Comparison of ENCODE assay signal across 9 mouse cellular contexts in the genomic region with DNA sequence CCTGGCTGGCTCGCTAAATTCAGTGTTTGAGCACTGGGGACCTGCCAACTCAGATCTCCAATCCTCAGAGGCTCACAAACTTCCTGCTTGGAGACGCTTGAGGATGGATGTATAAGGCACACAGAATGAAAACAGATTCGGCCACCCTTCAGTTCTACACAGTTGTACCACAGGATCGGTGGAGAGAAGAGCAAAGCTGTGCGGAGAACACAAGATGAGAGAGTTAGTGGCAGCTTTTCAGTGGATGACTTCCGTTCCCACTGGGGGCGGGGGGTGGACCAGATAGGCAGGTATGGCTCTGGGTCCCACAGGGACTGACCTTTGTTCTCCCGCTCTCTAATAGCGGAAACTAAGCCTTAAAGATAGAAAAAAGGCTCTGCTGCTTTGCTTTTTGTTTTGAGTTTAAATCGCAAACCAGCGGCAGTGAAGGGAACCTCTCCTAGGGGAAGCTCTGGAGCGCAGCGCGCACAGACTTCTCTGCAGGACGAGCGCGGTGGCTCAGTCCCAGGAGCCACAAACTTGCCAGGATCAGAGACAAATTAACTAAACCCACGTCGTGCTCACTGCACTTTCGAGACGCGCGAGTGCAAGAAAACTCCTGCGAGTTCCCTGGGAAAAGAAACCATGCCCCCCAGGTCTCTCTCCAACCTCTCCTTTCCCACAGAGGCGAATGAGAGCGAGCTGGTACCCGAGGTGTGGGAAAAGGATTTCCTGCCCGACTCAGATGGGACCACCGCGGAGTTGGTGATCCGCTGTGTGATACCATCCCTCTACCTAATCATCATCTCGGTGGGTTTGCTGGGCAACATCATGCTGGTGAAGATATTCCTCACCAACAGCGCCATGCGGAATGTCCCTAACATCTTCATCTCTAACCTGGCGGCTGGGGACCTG. TPM values are rescaled to one million over a fixed set of nuclear protein-coding genes. Genes with fewer than 3 reads are reported as not detected.
DNase-seq lines count a peak whose midpoint lies in the region; ATAC-seq lines count a peak whose summit lies in the region.
"Had no signal": no experiment of that assay in that cellular context is flagged by ENCODE, and none has a peak within 500 bp of the region (broad histone marks: within the 10 kb centered on the region; RNA-seq: fewer than 3 reads in every experiment).

No protein-coding gene starts in this region.

- H3K27me3 ChIP-seq in hindbrain, embryonic 16.5 days (replicated peaks; ENCODE audit: control insufficient read depth, insufficient read depth, low read length), result no peaks in the 10 kb centered on the region
- H3K27me3 ChIP-seq in midbrain, embryonic 16.5 days (ENCODE audit: control insufficient read depth, insufficient read depth, low read depth, low read length), result no peaks in the 10 kb centered on the region; the same call in 1 of the 2 replicates

- WGBS in hindbrain, embryonic 16.5 days, result 1% methylated on average over 35 of the region's 35 CpGs
- 1% methylated on average over 35 of the region's 35 CpGs for WGBS in midbrain, embryonic 16.5 days

- peak overlapping the region; percentile 35 for H3K9ac ChIP-seq in hindbrain, embryonic 16.5 days (ENCODE audit: low read depth, low read length)
- peak overlapping the region; percentile 55 for H3K9ac ChIP-seq in midbrain, embryonic 16.5 days (ENCODE audit: low read depth, low read length)

- DNase-seq in kidney, postnatal 4 days, result peak; percentile 3 to 11
- no peak for DNase-seq in kidney, postnatal 36 days
- DNase-seq in embryo, embryonic 11 days, result peak; percentile 58
- no peak for DNase-seq in thymus, postnatal 14 days
- DNase-seq in gastrocnemius, postnatal 14 days, result no peak
- DNase-seq in layer of hippocampus, adult 9-10 months (ENCODE audit: low spot score), result no peak

- H3K9me3 ChIP-seq in hindbrain, embryonic 16.5 days (ENCODE audit: control insufficient read depth, low read length), result no peaks in the 10 kb centered on the region
- H3K9me3 ChIP-seq in midbrain, embryonic 16.5 days (replicated peaks; ENCODE audit: control insufficient read depth, low read length, poor library complexity, severe bottlenecking), result no peaks in the 10 kb centered on the region

- H3K4me3 ChIP-seq in hindbrain, embryonic 16.5 days (ENCODE audit: low read length), result peak overlapping the region; percentile 48
- H3K4me3 ChIP-seq in midbrain, embryonic 16.5 days (ENCODE audit: low read depth, low read length), result peak overlapping the region; percentile 48

- intact Hi-C loops in gastrocnemius, postnatal 14 days (cut with DNase I; ENCODE audit: low total_unique reads), result no loop called here

- H3K4me1 ChIP-seq in hindbrain, embryonic 16.5 days (ENCODE audit: control insufficient read depth, insufficient read depth, low read depth, low read length), result no peaks in the 10 kb centered on the region
- peaks cover 3% of the 10 kb centered on the region; the same call in 1 of the 2 replicates for H3K4me1 ChIP-seq in midbrain, embryonic 16.5 days (ENCODE audit: control insufficient read depth, insufficient read depth, low read length)

- H3K36me3 ChIP-seq in hindbrain, embryonic 16.5 days (ENCODE audit: control insufficient read depth, insufficient read depth, low read length), result no peaks in the 10 kb centered on the region
- no peaks in the 10 kb centered on the region for H3K36me3 ChIP-seq in midbrain, embryonic 16.5 days (ENCODE audit: control insufficient read depth, insufficient read depth, low read length)

- H3K4me2 ChIP-seq in hindbrain, embryonic 16.5 days (ENCODE audit: low read length), result peak overlapping the region; percentile 86
- H3K4me2 ChIP-seq in midbrain, embryonic 16.5 days (ENCODE audit: low read length), result peak overlapping the region; percentile 95

- no peak overlapping the region for H3K27ac ChIP-seq in hindbrain, embryonic 16.5 days (ENCODE audit: low read depth, low read length)
- no peak overlapping the region for H3K27ac ChIP-seq in midbrain, embryonic 16.5 days (ENCODE audit: low read length)

- ATAC-seq in hindbrain, embryonic 16.5 days, result peak; percentile 68
- ATAC-seq in midbrain, embryonic 16.5 days, result peak; percentile 85

RNA-seq across cellular contexts. Expression of gene Gje1, which starts 41.9 kb away (rescaled TPM):
- not detected in 2 replicates for polyA plus RNA-seq in hindbrain, embryonic 16.5 days (2015; fragmentation: Nextera tagmentation; extraction: Ambion mirVana)
- polyA plus RNA-seq in midbrain, embryonic 16.5 days (2015; fragmentation: Nextera tagmentation; extraction: Ambion mirVana), result not detected in 2 replicates
- not detected for total RNA-seq in gastrocnemius, postnatal 14 days (2021)
- total RNA-seq: layer of hippocampus, postnatal 36 days had no signal

RNA-seq across cellular contexts. Expression of gene Nmbr, which starts 54.5 kb away (rescaled TPM):
- polyA plus RNA-seq in hindbrain, embryonic 16.5 days (2015; fragmentation: Nextera tagmentation; extraction: Ambion mirVana), result 2.5 and 3.0 TPM in 2 replicates
- 2.1 and 2.9 TPM in 2 replicates for polyA plus RNA-seq in midbrain, embryonic 16.5 days (2015; fragmentation: Nextera tagmentation; extraction: Ambion mirVana)
- total RNA-seq in gastrocnemius, postnatal 14 days (2021), result not detected

RNA-seq across cellular contexts. Expression of gene Vta1, which starts 54.6 kb away (rescaled TPM):
- polyA plus RNA-seq in hindbrain, embryonic 16.5 days (2015; fragmentation: Nextera tagmentation; extraction: Ambion mirVana), result 177 and 196 TPM in 2 replicates
- 186 and 190 TPM in 2 replicates for polyA plus RNA-seq in midbrain, embryonic 16.5 days (2015; fragmentation: Nextera tagmentation; extraction: Ambion mirVana)
- total RNA-seq in gastrocnemius, postnatal 14 days (2021), result 10 to 100 TPM; 34.2 to 35.0 TPM

Comparison
In these comparisons a context has a peak if more than half of its experiments do, and no peak if none do; other contexts are left out.
1. DNase-seq: peak in kidney, postnatal 4 days (2 of 2) and embryo, embryonic 11 days (single experiment); none in kidney, postnatal 36 days (0 of 2), thymus, postnatal 14 days (single experiment), gastrocnemius, postnatal 14 days (single experiment) and layer of hippocampus, adult 9-10 months (single experiment).